Mouse (Mus musculus) liver, embryonic 14.5 days (tissue): ENCODE data around the gene Hinfp. TPM values are rescaled to one million over a fixed set of nuclear protein-coding genes. Genes with fewer than 3 reads are reported as not detected.

Source experiments
- ATAC-seq: fragments of 200-750 bp; cut with Nextera tagmentation; 2 replicates; pipeline ENCODE4 v1.8.0; 2017; ENCODE audit warnings: moderate number of reproducible peaks, mild to moderate bottlenecking, moderate library complexity; ENCODE audit not compliant: insufficient read depth
- DNase-seq, 3 experiments: peaks; one replicate each; pipeline ENCODE4 v3.0.0-alpha.2; 2012 to 2013; ENCODE audit warnings: low read depth in 3 of 3, low spot score in 3 of 3
- H3K27ac ChIP-seq: fragments of 300-500 bp; sonication (generic); 2 replicates; pipeline ENCODE4 v1.5.1; 2014; ENCODE audit warnings: moderate library complexity, mild to moderate bottlenecking, control low read depth, inconsistent platforms
- H3K27me3 ChIP-seq: fragments of 300-500 bp; sonication (generic); 2 replicates; pipeline ENCODE4 v1.6.1; 2014; ENCODE audit warnings: mild to moderate bottlenecking, low read length, moderate library complexity; ENCODE audit not compliant: control insufficient read depth, insufficient read depth
- H3K36me3 ChIP-seq: fragments of 300-500 bp; sonication (generic); replicated peaks from 2 replicates; pipeline ENCODE4 v1.6.1; 2014; ENCODE audit warnings: low read depth; ENCODE audit not compliant: control insufficient read depth, insufficient read depth
- H3K4me1 ChIP-seq, 2 experiments: fragments of 200-500 bp in 1 of 2; fragments of 300-500 bp in 1 of 2; sonication (generic) in 1 of 2; replicated peaks; 2 replicates each; pipeline ENCODE4 v1.6.1; 2012 to 2014; ENCODE audit warnings: antibody characterized with exemption in 1 of 2, inconsistent platforms in 1 of 2, low read length in 1 of 2; ENCODE audit not compliant: control insufficient read depth in 2 of 2, insufficient read depth in 2 of 2
- H3K4me2 ChIP-seq: fragments of 300-500 bp; sonication (generic); 2 replicates; pipeline ENCODE4 v1.6.1; 2014; ENCODE audit warnings: low read depth, mild to moderate bottlenecking, control low read depth, moderate library complexity
- H3K4me3 ChIP-seq, 2 experiments: fragments of 200-500 bp in 1 of 2; fragments of 300-500 bp in 1 of 2; sonication (generic) in 1 of 2; 2 replicates each; pipeline ENCODE4 v1.5.1; 2012 to 2014; ENCODE audit warnings: low read depth in 2 of 2, low read length in 2 of 2, mild to moderate bottlenecking in 2 of 2, control low read depth in 1 of 2, inconsistent platforms in 1 of 2, moderate library complexity in 1 of 2; ENCODE audit not compliant: insufficient read depth in 1 of 2
- H3K9ac ChIP-seq: fragments of 300-500 bp; sonication (generic); replicated peaks from 2 replicates; pipeline ENCODE4 v1.6.1; 2014; ENCODE audit warnings: mild to moderate bottlenecking, control low read depth, moderate library complexity
- H3K9me3 ChIP-seq: fragments of 300-500 bp; sonication (generic); 2 replicates; pipeline ENCODE4 v1.6.1; 2016; ENCODE audit warnings: low read length, mixed read lengths; ENCODE audit not compliant: control insufficient read depth
- CTCF ChIP-seq: IDR thresholded peaks from 2 replicates; pipeline ENCODE4 v1.5.1; 2016; ENCODE audit warnings: antibody characterized with exemption, low read depth, control low read depth
- EP300 ChIP-seq: IDR thresholded peaks from 2 replicates; pipeline ENCODE4 v1.6.1; 2016; ENCODE audit warnings: antibody characterized with exemption, low read depth
- WGBS: fragments of 180-500 bp; shearing (Covaris S2); extraction: QIAGEN DNeasy Blood & Tissue Kit; methylation state at CpG from one replicate; pipeline ENCODE4 v1.1.7; 2014; ENCODE audit not compliant: insufficient replicate concordance; 5-methylcytosine and 5-hydroxymethylcytosine counted together
- polyA plus RNA-seq, 2 experiments: library from polyadenylated mRNA; depleted of rRNA in 1 of 2; stranded (reverse) in 1 of 2; unstranded in 1 of 2; fragments of >200 nt; fragmentation: Nextera tagmentation in 1 of 2; extraction: Ambion mirVana in 1 of 2; gene quantifications; 2 replicates each; pipeline versions ENCODE4 v1.2.1 to v1.2.3; 2012 to 2014

Gene Hinfp
- polyA plus RNA-seq, 2 experiments, result 8.3 to 13.8 TPM

- Histone ChIP-seq H3K4me1 (peaks cover 19 to 20% of the 10 kb centered on the region in 2 experiments), H3K9me3 (no peaks in the 10 kb centered on the region), H3K36me3 (peaks cover 41% of the 10 kb centered on the region), H3K4me2 (peak overlapping the region; percentile 64), H3K27me3 (no peaks in the 10 kb centered on the region), H3K4me3 (no peak overlapping the region), H3K27ac (no peak overlapping the region), H3K9ac (no peak overlapping the region)
- TF ChIP-seq EP300, result no peak
- no peak for TF ChIP-seq CTCF
- DNase-seq, result no peak
- WGBS, result 81% methylated on average over 4 of the region's 4 CpGs
- ATAC-seq, result no peak
These were observed 12.0 kb upstream of the Hinfp start for GRCm38 (mm10) chr9:44317452-44317851.

GRCm38 (mm10) chr9:44314910-44315309 is 9.4 kb upstream of the Hinfp start:
- peaks cover 43% of the 10 kb centered on the region for H3K36me3 ChIP-seq
- H3K9ac ChIP-seq, result no peak overlapping the region
- H3K27me3 ChIP-seq, result no peaks in the 10 kb centered on the region
- no peaks in the 10 kb centered on the region for H3K9me3 ChIP-seq
- peaks cover 12 to 15% of the 10 kb centered on the region in 2 experiments for H3K4me1 ChIP-seq
- no peak overlapping the region for H3K27ac ChIP-seq
- WGBS, result 94% methylated on average over 18 of the region's 18 CpGs
- ATAC-seq, result no peak
- TF ChIP-seq CTCF, result no peak
- no peak for TF ChIP-seq EP300
- no peak overlapping the region for H3K4me2 ChIP-seq
- no peak overlapping the region for H3K4me3 ChIP-seq
- DNase-seq, result no peak

- Histone ChIP-seq H3K9me3 (no peaks in the 10 kb centered on the region), H3K27ac (no peak overlapping the region), H3K36me3 (peaks cover 43% of the 10 kb centered on the region), H3K9ac (no peak overlapping the region), H3K4me3 (no peak overlapping the region), H3K27me3 (no peaks in the 10 kb centered on the region), H3K4me2 (no peak overlapping the region), H3K4me1 (peaks cover 12 to 15% of the 10 kb centered on the region in 2 experiments)
- ATAC-seq (no peak), DNase-seq (no peak)
- 82% methylated on average over 4 of the region's 4 CpGs for WGBS
- TF ChIP-seq CTCF (no peak), EP300 (no peak)
These were observed 8.7 kb upstream of the Hinfp start for GRCm38 (mm10) chr9:44314257-44314547.

GRCm38 (mm10) chr9:44313476-44314256 is 8.2 kb upstream of the Hinfp start:
- Histone ChIP-seq H3K9me3 (no peaks in the 10 kb centered on the region), H3K27ac (no peak overlapping the region), H3K4me1 (peaks cover 8 to 10% of the 10 kb centered on the region in 2 experiments), H3K36me3 (peaks cover 43% of the 10 kb centered on the region), H3K4me3 (no peak overlapping the region), H3K27me3 (no peaks in the 10 kb centered on the region), H3K4me2 (no peak overlapping the region), H3K9ac (no peak overlapping the region)
- ATAC-seq (no peak), DNase-seq (no peak)
- 83% methylated on average over 19 of the region's 19 CpGs for WGBS
- TF ChIP-seq CTCF (no peak), EP300 (no peak)

GRCm38 (mm10) chr9:44311136-44312134 is 6.0 kb upstream of the Hinfp start:
- Histone ChIP-seq H3K9ac (no peak overlapping the region), H3K36me3 (peaks cover 39% of the 10 kb centered on the region), H3K4me1 (peaks cover 3 to 5% of the 10 kb centered on the region in 2 experiments), H3K4me3 (no peak overlapping the region), H3K27me3 (no peaks in the 10 kb centered on the region), H3K27ac (no peak overlapping the region), H3K9me3 (no peaks in the 10 kb centered on the region), H3K4me2 (peak overlapping the region; percentile 2; the same call in 1 of the 2 replicates)
- TF ChIP-seq CTCF, result no peak
- TF ChIP-seq EP300, result no peak
- ATAC-seq, result no peak
- no peak for DNase-seq
- 39% methylated on average over 27 of the region's 27 CpGs for WGBS
